Comparison of ENCODE assay signal across 9 mouse cellular contexts in the genomic region with DNA sequence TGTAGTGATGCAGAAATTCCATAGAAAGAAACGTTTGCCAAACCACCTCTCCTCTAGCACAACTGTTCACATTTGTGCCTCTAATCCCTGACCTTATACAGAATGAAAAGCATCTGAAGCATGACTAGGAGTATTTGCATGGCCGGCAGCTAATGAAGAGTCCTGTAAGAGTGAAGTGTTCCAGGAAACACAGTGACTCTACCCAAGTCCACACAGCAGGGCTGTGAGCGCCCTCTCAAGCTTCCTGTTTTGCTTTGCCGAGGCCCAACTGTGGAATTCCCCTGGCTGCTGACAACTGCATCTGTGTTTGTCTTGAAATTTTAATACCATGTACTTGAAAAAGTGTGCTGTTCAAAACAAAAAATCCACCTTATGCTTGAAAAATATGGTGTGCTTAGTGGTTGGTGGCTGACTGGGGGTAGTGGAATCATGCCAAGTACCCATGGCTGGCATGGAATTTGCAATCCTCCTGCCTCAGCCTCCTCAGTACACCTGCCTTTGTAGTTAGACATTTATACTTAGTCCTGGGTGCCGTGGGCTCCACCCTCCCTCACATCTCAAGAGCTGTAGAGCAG.
DNase-seq lines count a peak whose midpoint lies in the region; ATAC-seq and TF ChIP-seq lines count a peak whose summit lies in the region.
"Had no signal": no experiment of that assay in that cellular context is flagged by ENCODE, and none has a peak within 500 bp of the region (broad histone marks: within the 10 kb centered on the region; RNA-seq: fewer than 3 reads in every experiment).

No protein-coding gene starts in this region.

- intact Hi-C loops in heart, postnatal 14 days (cut with DNase I) = no loop called here

- H3K4me1 ChIP-seq in hindbrain, postnatal 0 days (ENCODE audit: insufficient read depth, low read length) = 0 out of 2 replicates have a peak, but pooled peaks cover 4% of the 10 kb centered on the region
- H3K4me1 ChIP-seq in hindbrain, embryonic 10.5 days (replicated peaks) = peaks cover 5% of the 10 kb centered on the region; the same call in 1 of the 2 replicates

- TF ChIP-seq CTCF in Patski (IDR thresholded peaks at IDR 0.05) = no peak
- TF ChIP-seq CTCF in hindbrain, postnatal 0 days (IDR thresholded peaks at IDR 0.05; ENCODE audit: low read depth) = no peak

- H3K27ac ChIP-seq in macrophage = peak overlapping the region; percentile 72
- no peak overlapping the region for H3K27ac ChIP-seq in hindbrain, postnatal 0 days
- no peak overlapping the region for H3K27ac ChIP-seq in hindbrain, embryonic 10.5 days
- H3K27ac ChIP-seq: limb, embryonic 13.5 days had no signal

- H3K27me3 ChIP-seq in Patski = no peaks in the 10 kb centered on the region
- no peaks in the 10 kb centered on the region for H3K27me3 ChIP-seq in hindbrain, postnatal 0 days (ENCODE audit: insufficient read depth, low read length)
- no peaks in the 10 kb centered on the region for H3K27me3 ChIP-seq in hindbrain, embryonic 10.5 days (ENCODE audit: insufficient read depth, poor library complexity, severe bottlenecking)
- H3K27me3 ChIP-seq: limb, embryonic 13.5 days had no signal

- H3K4me2 ChIP-seq in hindbrain, postnatal 0 days (ENCODE audit: low read depth, low read length) = no peak overlapping the region
- H3K4me2 ChIP-seq: limb, embryonic 13.5 days had no signal

- CTCF ChIA-PET in Patski (lab: Charles Lee) = interaction anchor here (1.1 to 2.2 kb wide), 3 partner anchors 14 to 136 kb away, joined by 3 to 5 read pairs (median 3); partner anchors contain the start of gene Cdc42se2

- POLR2A ChIA-PET in Patski (lab: Charles Lee) = no interaction called here

- WGBS in macrophage (ENCODE audit: missing documents) = 24% methylated on average over 5 of the region's 5 CpGs
- WGBS in hindbrain, postnatal 0 days = 73% methylated on average over 5 of the region's 5 CpGs
- WGBS in hindbrain, embryonic 10.5 days = 81% methylated on average over 5 of the region's 5 CpGs

- H3K9ac ChIP-seq in hindbrain, postnatal 0 days (replicated peaks; ENCODE audit: low read length) = no peak overlapping the region
- H3K9ac ChIP-seq: limb, embryonic 13.5 days had no signal

- H3K9me3 ChIP-seq in hindbrain, postnatal 0 days (ENCODE audit: low read length) = no peaks in the 10 kb centered on the region
- no peaks in the 10 kb centered on the region for H3K9me3 ChIP-seq in hindbrain, embryonic 10.5 days
- H3K9me3 ChIP-seq: limb, embryonic 13.5 days had no signal

- ATAC-seq in Patski = peak; percentile 79
- no peak for ATAC-seq in hindbrain, postnatal 0 days

- no peak overlapping the region for H3K4me3 ChIP-seq in macrophage (ENCODE audit: inconsistent target)
- H3K4me3 ChIP-seq in hindbrain, postnatal 0 days (ENCODE audit: low read length) = no peak overlapping the region
- no peak overlapping the region for H3K4me3 ChIP-seq in hindbrain, embryonic 10.5 days
- H3K4me3 ChIP-seq: limb, embryonic 13.5 days had no signal

- in situ Hi-C loops in Patski (cut with MboI; ENCODE audit: low pct_unique_long_range_greater_than_20kb) = no loop called here

- DNase-seq in A20 (ENCODE audit: low read depth, low spot score) = peak; percentile 92
- no peak for DNase-seq in Patski (ENCODE audit: low read depth, low spot score)
- peak; percentile 22 to 48 for DNase-seq in heart, postnatal 14 days
- no peak for DNase-seq in hindbrain, postnatal 0 days (ENCODE audit: low spot score)
- no peak for DNase-seq in hindbrain, embryonic 10.5 days (ENCODE audit: low spot score)
- no peak for DNase-seq in MN1 (ENCODE audit: low spot score)
- DNase-seq in testis, postnatal 10 days (ENCODE audit: low spot score) = no peak

- H3K36me3 ChIP-seq in macrophage (ENCODE audit: inconsistent target) = peaks cover 15% of the 10 kb centered on the region
- peaks cover 5% of the 10 kb centered on the region; the same call in 1 of the 2 replicates for H3K36me3 ChIP-seq in hindbrain, postnatal 0 days (ENCODE audit: insufficient read depth, low read length)
- peaks cover 92% of the 10 kb centered on the region for H3K36me3 ChIP-seq in hindbrain, embryonic 10.5 days

- peaks cover 91% of the 10 kb centered on the region for H3K79me2 ChIP-seq in macrophage (ENCODE audit: inconsistent target)

Comparison
In these comparisons a context has a peak if more than half of its experiments do, and no peak if none do; other contexts are left out.
1. DNase-seq: peak in A20 (single experiment) and heart, postnatal 14 days (2 of 2); none in Patski (single experiment), hindbrain, postnatal 0 days (single experiment), hindbrain, embryonic 10.5 days (single experiment), MN1 (single experiment) and testis, postnatal 10 days (single experiment).